Mouse (Mus musculus) left cerebral cortex, adult 11 months (tissue): Measurements from ENCODE around the gene Rhox6.
"Not testable (repeated sequence)": the region's sequence is repeated elsewhere in the genome, so short reads cannot be mapped to it uniquely, and the experiment has no call there.

Experiments used
- DNase-seq: peaks from one replicate; pipeline ENCODE4 v3.0.0; 2022; ENCODE audit warnings: low spot score

The Rhox6 gene

DNA sequence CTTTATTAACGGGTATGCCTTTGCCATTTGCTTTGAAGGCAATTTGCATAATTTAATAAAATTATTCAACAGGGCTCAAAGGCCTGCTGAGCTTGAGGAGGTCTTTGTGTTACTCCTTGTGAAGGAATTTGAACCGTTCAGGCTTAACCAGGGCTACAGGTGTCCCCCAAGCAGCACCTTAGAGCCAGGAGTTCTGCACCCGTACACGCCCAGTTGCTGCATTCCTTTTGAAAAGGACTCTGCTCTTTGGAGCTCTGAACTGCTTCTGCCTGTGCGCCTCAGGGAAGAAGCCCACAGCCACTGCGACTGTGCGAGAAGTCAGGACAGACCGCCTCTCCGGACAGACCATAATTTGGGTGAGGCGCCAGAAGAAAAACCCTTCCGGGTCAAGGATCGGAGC, at the start of gene Rhox6:
Gene Rhox6 (plus strand): TSS at position 301 of the 400 bp plus-strand sequence.
- DNase-seq = not testable (repeated sequence)

DNA sequence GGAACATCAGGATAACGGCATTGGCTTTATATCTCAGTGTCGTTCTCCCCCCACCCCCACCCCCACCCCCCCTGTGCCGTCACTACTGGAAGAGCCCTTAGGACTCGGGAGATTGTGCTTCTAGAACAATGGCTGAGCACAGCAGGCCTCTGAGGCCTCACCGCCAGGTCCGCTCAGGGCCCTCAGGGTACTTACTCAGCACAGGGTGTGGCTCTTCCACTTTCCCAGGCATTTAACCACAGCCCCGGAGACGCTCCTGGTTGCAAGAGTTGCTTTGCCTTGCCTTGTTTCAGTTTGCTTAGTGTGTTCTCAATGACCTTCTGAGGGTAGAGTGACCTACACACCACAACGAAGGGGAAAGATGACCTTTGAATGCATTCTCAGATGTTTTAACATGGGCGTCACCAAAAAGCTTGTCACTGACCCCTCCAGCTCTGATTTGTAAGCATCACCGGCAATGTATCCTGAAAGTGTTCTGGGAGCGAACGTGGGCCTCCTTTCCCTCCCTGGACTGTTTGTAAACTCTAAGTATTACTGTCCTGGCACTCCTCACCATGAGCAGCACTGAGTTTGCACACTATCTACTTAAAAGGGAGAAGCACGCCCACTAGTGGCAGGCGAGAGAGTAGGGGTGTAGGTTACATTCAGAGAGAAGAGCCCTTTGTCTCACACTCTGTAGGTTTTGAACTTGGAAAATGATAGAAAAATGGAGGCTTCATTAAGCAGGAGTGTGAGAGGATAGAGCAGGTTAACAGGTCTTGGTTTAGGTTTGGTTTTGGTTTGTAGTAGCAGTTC, 19.2 kb upstream of the Rhox6 start:
- DNase-seq = no peak

GRCm38 (mm10) chrX:37809396-37809795, 17.3 kb upstream of the Rhox6 start:
- no peak for DNase-seq

- DNase-seq = no peak
These were observed 15.5 kb upstream of the Rhox6 start for GRCm38 (mm10) chrX:37811179-37811578.

- DNase-seq = no peak
These were observed 11.0 kb upstream of the Rhox6 start for GRCm38 (mm10) chrX:37815665-37816064.

DNA sequence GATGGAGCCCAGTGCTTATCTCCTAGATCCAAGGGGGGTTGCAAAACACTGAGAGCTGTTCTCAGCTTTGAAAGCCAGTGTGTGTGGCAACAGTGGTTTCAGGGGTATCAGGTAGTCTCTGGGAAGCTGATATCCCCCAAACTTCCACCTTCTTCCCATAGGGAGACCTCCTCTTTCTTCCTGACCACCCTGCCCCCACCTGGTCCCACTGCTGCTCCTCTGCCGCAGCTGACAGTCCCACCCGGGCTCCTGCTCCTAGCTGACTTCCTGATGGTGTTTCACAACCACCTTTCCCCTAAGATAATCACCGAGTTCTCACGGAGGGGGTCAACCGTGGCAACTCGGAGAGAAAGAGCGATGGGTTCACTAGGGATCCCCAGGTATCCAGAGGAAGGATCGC, 4.7 kb downstream of the Rhox6 start, which contains the start of gene Rhox7a:
Gene Rhox7a (plus strand): TSS at position 301 of the 400 bp plus-strand sequence.
- not testable (repeated sequence) for DNase-seq

GRCm38 (mm10) chrX:37871641-37872040, 44.9 kb downstream of the Rhox6 start:
- no peak for DNase-seq

DNA sequence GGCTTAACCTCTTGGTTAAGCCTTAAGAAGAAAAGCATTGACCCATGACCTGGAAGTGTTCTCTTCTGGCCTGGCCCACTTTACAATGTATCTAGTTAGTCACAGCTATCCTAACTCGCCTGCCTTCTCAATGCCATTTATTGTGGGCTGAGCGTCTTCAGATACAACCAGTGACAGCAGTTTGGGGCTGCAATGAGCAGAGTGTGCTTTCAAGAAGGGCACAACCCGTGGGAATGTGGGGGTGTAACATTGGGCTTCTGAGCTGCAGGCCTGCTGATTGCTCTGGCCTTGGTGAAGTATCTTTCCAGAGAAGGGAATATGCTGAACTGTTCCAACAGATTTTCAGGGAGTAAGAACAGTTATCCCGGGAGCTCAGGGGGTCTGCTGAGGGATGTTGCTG, 52.1 kb downstream of the Rhox6 start, which contains the start of gene Rhox8:
Gene Rhox8 (minus strand): TSS at position 101 of the 400 bp plus-strand sequence.
- no peak for DNase-seq
